Mouse (Mus musculus) heart, postnatal 10 days (tissue): Measurements from ENCODE around the gene Vmn2r81. TPM values are rescaled to one million over a fixed set of nuclear protein-coding genes. Genes with fewer than 3 reads are reported as not detected.
"Not testable (repeated sequence)": the region's sequence is repeated elsewhere in the genome, so short reads cannot be mapped to it uniquely, and the experiment has no call there.

Source experiments
- DNase-seq, 2 experiments: peaks; one replicate each; pipeline ENCODE4 v3.0.0; 2021
- intact Hi-C: fragments of 180-260 bp; cut with DNase I; formaldehyde crosslinking; loops from one replicate; pipeline ENCODE4 v1.15.1; 2025
- total RNA-seq, 2 experiments: library from RNA; stranded (reverse); gene quantifications; 2 replicates each; pipeline ENCODE4 v1.2.3; 2021

Gene Vmn2r81
- not detected for total RNA-seq

GRCm38 (mm10) chr10:79247392-79247791 is at the start of gene Vmn2r81:
Gene Vmn2r81 (plus strand): TSS chr10:79247692.
- intact Hi-C loops, DNase-seq: not testable (repeated sequence)

DNA sequence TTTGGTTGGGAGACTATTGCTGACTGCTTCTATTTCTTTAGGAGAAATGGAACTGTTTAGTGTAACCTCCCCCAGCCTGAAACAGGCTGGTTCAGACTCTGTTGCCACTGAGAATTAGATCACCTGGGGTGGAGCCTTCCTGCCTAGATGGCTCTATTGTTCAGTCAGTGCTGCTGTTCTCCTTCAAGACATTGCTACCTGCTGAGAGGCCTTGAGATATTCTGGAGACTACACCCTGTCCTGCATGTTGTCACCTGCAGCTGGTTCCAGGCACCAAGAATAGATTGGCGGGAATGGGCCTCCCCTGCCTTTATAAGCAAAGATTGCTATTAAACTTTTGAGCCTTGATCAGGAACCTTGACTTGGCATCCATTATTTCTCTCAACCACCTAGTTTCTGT is 47.5 kb upstream of the Vmn2r81 start:
- DNase-seq, intact Hi-C loops: not testable (repeated sequence)

GRCm38 (mm10) chr10:79220432-79220831 is 27.1 kb upstream of the Vmn2r81 start:
- intact Hi-C loops: no loop called here
- DNase-seq: no peak

GRCm38 (mm10) chr10:79221606-79222005 is 25.9 kb upstream of the Vmn2r81 start:
- intact Hi-C loops: no loop called here

GRCm38 (mm10) chr10:79222214-79222613 is 25.3 kb upstream of the Vmn2r81 start:
- no peak for DNase-seq
- intact Hi-C loops: no loop called here

More at GRCm38 (mm10) chr10:79221606-79222005, 25.9 kb upstream of the Vmn2r81 start:
- no peak for DNase-seq

- not testable (repeated sequence) for DNase-seq
These were observed 74.7 kb downstream of the Vmn2r81 start for GRCm38 (mm10) chr10:79322033-79322736.

GRCm38 (mm10) chr10:79322737-79323086 is 75.2 kb downstream of the Vmn2r81 start:
- DNase-seq: no peak

More at GRCm38 (mm10) chr10:79322033-79322736, 74.7 kb downstream of the Vmn2r81 start:
- intact Hi-C loops: not testable (repeated sequence)

More at GRCm38 (mm10) chr10:79322737-79323086, 75.2 kb downstream of the Vmn2r81 start:
- intact Hi-C loops: no loop called here

Other genes with a start within 250 kb of the Vmn2r81 start
- not detected for gene Olfr1351, start 235.2 kb upstream of the Vmn2r81 start, total RNA-seq
- not detected for gene Olfr57, start 219.0 kb upstream of the Vmn2r81 start, total RNA-seq
- 10 to 100 TPM; 15.3 to 18.8 TPM for gene 2610008E11Rik, start 150.1 kb upstream of the Vmn2r81 start, total RNA-seq
- not detected for gene Vmn2r80, start 98.9 kb upstream of the Vmn2r81 start, total RNA-seq
- gene Vmn2r82, start 108.8 kb downstream of the Vmn2r81 start, total RNA-seq: not detected
- gene Vmn2r83, start 221.0 kb downstream of the Vmn2r81 start, total RNA-seq: not detected